Mouse (Mus musculus): ENCODE measurements around the gene Srp72.

The Srp72 gene

GRCm38 (mm10) chr5:76974554-76975285 lies at the start of gene Srp72:
TSS of gene Srp72 (plus strand) at chr5:76974683.
- peak; percentile 86 for DNase-seq

- peak; percentile 83 for DNase-seq
These were observed 46.2 kb upstream of the Srp72 start for GRCm38 (mm10) chr5:76928124-76928832.

GRCm38 (mm10) chr5:76929180-76929877 lies 45.2 kb upstream of the Srp72 start:
- DNase-seq, result peak; percentile 57

GRCm38 (mm10) chr5:76939717-76940116 lies 34.8 kb upstream of the Srp72 start:
- no peak for DNase-seq

GRCm38 (mm10) chr5:76941975-76942374 lies 32.5 kb upstream of the Srp72 start:
- DNase-seq, result no peak

- DNase-seq, result no peak
These were observed 32.0 kb upstream of the Srp72 start for GRCm38 (mm10) chr5:76942505-76942904.

- no peak for DNase-seq
These were observed 29.4 kb upstream of the Srp72 start for GRCm38 (mm10) chr5:76944965-76945677.

- no peak for DNase-seq
These were observed 28.8 kb upstream of the Srp72 start for GRCm38 (mm10) chr5:76945678-76946033.

GRCm38 (mm10) chr5:76947142-76947541 lies 27.3 kb upstream of the Srp72 start:
- DNase-seq, result no peak

- no peak for DNase-seq
These were observed 26.7 kb upstream of the Srp72 start for GRCm38 (mm10) chr5:76947758-76948157.

- peak; percentile 58 for DNase-seq
These were observed 24.0 kb upstream of the Srp72 start for GRCm38 (mm10) chr5:76950343-76951105.

- peak; percentile 99 for DNase-seq
These were observed 23.1 kb upstream of the Srp72 start, which contains the start of the genes Paics and Ppat for GRCm38 (mm10) chr5:76951106-76952027. TSS of gene Paics (plus strand) at chr5:76951307. TSS of gene Ppat (minus strand) at chr5:76951578.

GRCm38 (mm10) chr5:76952112-76953040 lies 22.1 kb upstream of the Srp72 start:
- DNase-seq, result no peak

GRCm38 (mm10) chr5:76953794-76954193 lies 20.7 kb upstream of the Srp72 start:
- no peak for DNase-seq

GRCm38 (mm10) chr5:76954271-76954900 lies 20.1 kb upstream of the Srp72 start:
- no peak for DNase-seq

- no peak for DNase-seq
These were observed 19.0 kb upstream of the Srp72 start for GRCm38 (mm10) chr5:76955474-76955873.

GRCm38 (mm10) chr5:76957954-76958353 lies 16.5 kb upstream of the Srp72 start:
- no peak for DNase-seq

GRCm38 (mm10) chr5:76959587-76959986 lies 14.9 kb upstream of the Srp72 start:
- DNase-seq, result peak; percentile 44

GRCm38 (mm10) chr5:76962545-76962944 lies 11.9 kb upstream of the Srp72 start:
- no peak for DNase-seq

Data from lung, postnatal 36 days (tissue).